Mouse (Mus musculus) CD4-positive, CD25-positive, alpha-beta regulatory T cell, adult 4 months (primary cell): Measurements from ENCODE around the gene Hexim1. TPM values are rescaled to one million over a fixed set of nuclear protein-coding genes. Genes with fewer than 3 reads are reported as not detected.

ENCODE experiments used
- ATAC-seq: one replicate; pipeline ENCODE4 v1.8.0; 2017
- polyA plus RNA-seq, 2 experiments: library from polyadenylated mRNA; unstranded; fragments of 100-300 nt; shearing (Covaris generic); gene quantifications; one replicate each; pipeline ENCODE4 v1.2.1; 2017

The Hexim1 gene
- polyA plus RNA-seq, 2 experiments from 2014 or later = 2.6 to 4.3 TPM

- ATAC-seq = no peak
These were observed 3.6 kb downstream of the Hexim1 start for GRCm38 (mm10) chr11:103119609-103120008.

- ATAC-seq = no peak
These were observed 4.3 kb downstream of the Hexim1 start for GRCm38 (mm10) chr11:103120315-103120714.

- ATAC-seq = no peak
These were observed 15.9 kb downstream of the Hexim1 start, which contains the start of gene Hexim2 for GRCm38 (mm10) chr11:103131701-103132575. Hexim2 (plus strand) TSS chr11:103132429.

- ATAC-seq = peak; percentile 96
These were observed 16.8 kb downstream of the Hexim1 start for GRCm38 (mm10) chr11:103132576-103133455.

- ATAC-seq = no peak
These were observed 17.6 kb downstream of the Hexim1 start for GRCm38 (mm10) chr11:103133456-103134185.

DNA sequence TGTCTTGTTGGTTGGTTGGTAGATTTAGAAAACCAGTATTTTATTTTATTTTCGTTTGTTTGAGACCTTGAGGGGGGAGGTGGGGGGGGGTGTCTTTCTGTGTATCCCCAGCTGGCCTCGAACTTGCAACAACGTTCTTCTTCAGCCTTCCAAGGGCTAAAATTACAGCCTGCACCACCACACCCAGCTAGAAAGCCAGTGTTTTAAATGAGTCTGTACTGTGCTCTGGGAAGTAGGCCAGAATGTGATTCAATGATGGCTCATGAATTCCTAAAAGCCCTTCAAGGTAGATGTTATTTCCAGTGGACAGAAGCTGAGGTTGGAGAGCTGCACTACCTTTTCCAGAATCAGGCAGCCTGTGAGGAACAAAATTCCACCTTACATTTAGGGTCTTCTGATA lies 18.2 kb downstream of the Hexim1 start:
- ATAC-seq = no peak

- ATAC-seq = no peak
These were observed 20.1 kb downstream of the Hexim1 start for GRCm38 (mm10) chr11:103136039-103136577.

DNA sequence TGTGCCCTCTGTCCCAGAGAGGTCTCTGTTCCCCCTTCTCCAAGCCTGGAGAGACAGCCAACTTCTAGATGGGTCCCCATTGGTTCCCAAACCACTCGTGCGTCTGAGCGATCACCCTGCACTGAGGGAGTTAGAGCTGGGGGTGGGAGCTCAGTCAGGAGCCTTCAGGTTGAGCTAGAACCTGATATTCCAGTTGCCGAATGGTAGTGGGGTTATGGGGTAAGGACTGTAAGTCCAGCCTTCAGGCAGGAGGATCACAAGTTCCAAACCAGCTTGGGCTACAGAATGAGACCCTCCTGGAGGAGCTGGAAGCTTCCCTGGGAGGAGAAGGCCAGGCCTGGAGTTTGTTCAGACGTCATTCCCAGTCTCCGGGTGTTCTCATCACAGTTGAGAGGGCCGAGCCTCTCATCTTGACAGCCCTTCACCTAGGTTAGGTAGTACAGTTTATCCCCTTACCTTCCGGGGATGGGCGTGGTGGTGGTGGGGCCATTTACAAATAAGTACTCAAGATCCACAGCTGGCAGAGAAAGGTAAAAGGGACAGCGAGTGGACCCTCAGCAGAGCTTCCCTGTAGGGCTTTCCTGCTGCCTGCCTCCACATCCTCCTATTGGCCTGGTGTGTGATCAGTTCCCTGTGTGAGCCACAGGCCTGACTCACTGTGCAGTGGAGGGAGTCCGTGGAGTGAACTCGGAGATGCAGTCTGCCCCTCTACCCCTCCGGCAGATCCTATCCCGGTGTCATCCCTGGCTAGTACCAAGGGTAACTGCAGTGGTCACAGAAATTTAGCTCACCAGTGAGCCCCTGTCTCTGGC lies 24.1 kb downstream of the Hexim1 start:
- no peak for ATAC-seq

DNA sequence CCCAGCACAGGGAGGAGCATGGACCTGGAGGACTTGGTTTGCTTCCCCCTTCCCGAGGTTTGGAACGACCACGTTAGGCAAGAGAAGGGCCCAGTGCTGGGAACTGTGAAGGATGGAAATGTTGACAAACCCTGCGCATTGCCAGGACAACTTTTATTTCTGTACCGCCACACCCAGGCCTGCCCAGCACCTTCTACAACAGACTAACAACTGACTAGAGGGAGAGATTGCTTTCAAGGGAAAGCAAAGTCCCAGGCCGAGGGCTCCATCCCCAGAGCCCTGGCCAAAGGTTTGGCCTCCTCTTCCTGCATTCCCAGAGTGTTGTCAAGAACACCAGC lies 24.7 kb downstream of the Hexim1 start:
- no peak for ATAC-seq

- ATAC-seq = no peak
These were observed 25.3 kb downstream of the Hexim1 start for GRCm38 (mm10) chr11:103141101-103141943.

- ATAC-seq = no peak
These were observed 25.9 kb downstream of the Hexim1 start for GRCm38 (mm10) chr11:103141944-103142255.

DNA sequence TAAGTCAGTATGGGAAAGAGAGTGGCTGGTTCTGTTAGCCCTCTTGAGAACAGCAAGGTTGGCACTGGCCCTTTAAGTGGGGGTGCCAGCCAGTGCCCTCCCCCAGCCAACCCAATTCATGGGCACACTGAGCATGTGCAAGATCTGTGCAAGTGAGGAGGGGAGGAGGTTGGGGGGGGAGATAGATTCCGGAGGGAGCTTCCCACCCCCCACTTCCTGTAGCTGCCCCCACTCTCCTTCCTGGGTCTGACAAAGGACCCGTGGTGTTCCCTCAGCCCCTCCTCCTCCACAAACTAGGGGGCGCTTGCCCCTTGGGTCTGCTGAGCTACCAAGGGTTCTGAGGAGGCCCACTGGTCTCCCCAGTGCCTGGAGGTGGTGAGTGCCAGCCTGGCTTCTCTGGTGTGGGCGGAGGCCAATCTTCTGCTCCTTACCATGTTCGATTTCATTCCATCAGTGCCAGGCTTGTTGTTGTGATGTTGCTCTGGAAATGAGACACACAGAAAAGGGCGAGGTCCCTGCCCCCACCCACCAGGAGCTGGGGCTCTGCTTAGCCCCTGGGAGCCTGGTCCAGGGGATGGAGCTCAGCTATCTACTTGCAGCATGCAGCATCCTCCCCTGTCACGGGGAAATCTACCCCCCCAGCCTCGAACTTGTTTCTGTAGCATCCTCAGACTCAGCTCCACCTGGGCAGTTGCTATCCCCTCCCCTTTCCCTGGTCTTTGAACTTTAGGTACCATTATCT lies 26.6 kb downstream of the Hexim1 start:
- ATAC-seq = peak; percentile 91

DNA sequence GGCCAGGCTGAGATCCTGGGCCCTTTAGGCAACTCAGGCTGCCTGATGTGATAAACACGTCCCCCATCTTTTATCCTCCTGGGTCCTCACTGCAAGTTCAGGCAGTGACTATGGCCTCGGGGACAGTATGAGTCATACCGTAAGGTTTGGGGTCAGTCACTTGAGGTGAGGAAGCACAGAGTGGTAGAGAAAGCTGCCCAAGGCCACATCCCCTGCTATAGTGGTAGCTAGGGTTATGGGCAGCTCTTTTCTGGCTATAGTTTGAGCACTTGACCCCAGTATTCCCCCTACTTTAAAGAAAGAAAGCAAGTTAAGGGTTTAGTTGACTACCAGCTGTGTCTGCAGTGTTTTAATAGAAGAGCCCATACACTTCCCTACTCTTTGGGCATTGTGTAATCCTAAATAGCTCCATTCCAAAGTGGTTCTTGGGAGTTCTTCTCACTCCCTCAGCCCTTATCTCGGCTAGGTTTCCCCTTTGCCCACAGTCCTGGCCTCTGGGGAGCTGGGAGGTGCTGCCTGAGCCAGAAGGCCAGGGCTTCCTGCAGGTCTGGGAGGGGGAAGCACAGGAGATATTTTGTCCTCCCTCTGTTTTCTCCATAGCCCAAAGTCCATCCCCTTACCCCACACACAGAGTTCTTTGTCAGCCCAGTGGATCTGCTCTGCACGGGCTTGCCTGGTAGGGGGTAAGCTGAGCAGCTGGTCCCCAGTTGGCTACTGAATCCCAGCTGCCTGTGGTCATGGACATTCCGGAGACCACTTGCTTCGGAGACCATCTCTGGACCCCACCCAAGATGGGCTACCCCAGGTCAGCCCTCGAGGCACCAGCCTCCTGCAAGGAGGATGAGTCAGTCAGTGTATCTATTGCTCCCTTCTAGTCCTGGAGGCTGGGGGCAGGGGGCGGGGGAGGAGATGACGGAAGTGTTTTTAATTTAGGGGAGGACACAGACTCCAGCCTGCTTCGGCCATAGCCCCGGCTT lies 28.6 kb downstream of the Hexim1 start:
- no peak for ATAC-seq

DNA sequence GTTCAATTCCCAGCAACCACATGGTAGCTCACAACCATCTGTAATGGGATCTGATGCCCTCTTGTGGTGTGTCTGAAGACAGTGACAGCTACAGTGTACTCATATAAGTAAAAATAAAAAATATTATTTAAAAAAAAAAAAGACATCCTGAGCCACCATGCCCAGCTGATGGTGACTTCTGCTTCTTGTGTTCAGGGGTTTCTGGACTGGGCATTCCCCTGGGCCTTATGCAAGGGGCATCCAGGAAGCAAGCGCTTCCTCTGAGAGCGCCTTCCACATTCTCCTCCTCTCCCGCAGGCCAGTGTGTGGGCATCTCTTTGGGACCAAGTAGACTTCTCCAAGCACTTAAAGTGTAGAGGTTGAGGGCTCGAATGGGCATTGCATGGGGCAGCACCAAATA lies 30.4 kb downstream of the Hexim1 start:
- no peak for ATAC-seq

DNA sequence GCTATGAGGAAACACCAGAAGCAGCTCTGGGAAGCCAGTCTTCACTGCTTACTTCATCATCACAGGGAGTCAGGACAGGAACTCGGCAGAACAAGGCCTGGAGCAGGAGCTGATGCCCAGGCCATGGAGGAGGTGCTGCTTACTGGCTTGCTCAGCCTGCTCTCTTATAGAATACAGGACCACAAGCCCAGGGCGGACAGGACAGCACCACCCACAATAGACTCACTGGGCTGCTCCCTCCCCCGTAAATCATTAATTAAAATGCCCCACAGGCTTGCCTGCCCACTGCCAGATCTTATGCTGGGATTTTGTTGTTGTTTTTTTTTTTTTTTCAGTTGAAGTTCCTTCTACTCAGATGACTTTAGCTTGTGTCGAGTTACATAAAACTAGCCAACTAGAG lies 31.7 kb downstream of the Hexim1 start:
- no peak for ATAC-seq

- no peak for ATAC-seq
These were observed 33.7 kb downstream of the Hexim1 start for GRCm38 (mm10) chr11:103149771-103150170.

DNA sequence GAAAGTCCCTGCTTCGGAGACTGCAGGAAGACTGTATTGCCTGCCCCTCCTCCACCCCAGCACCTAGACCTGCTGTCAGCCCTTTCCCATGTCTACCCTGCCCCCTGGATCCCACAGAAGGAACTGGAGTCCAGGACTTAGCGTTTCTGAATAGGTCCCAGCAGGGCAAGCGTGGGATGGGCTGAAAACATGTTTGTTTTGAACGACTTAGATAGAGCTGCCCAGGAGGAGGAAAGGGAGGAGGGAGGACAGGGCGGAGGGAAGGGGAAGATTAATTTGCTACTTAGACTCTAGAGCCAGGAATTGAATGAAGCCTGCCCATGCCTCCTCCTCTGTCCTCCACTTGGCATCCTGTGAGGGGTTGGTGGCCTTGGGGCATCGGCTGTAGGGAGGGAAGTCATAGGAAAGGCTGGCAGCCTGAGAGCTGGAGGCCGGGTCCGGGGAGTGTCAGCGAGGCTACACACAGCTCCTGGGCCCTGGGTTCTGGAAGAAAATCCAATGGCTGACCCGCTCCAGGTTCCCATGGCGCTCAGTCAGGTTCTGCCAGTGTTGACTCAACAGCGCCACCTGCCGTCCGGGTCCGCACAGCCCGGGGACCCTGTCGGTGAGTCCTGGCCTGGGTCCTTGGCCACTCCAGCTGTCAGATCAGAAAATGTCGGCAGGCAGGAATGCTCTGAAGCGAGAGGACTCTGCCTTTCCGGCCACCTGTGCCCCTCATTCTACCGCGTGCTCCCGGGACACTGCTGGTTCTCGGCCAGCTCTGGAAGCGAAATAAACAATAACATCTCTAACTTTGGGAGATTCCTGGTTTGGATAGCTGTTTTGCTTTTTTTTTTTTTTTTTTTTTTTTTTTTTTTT lies 42.8 kb downstream of the Hexim1 start:
- peak; percentile 99 for ATAC-seq

GRCm38 (mm10) chr11:103160738-103161137 lies 44.7 kb downstream of the Hexim1 start:
- no peak for ATAC-seq
